Mouse (Mus musculus): ENCODE data around the gene Zfp772. TPM values are rescaled to one million over a fixed set of nuclear protein-coding genes. Genes with fewer than 3 reads are reported as not detected.
A peak's percentile ranks its signal among the peaks of the same experiment; 100 is the strongest.
"Not testable (repeated sequence)": the region's sequence is repeated elsewhere in the genome, so short reads cannot be mapped to it uniquely, and the experiment has no call there.

Zfp772 gene
- total RNA-seq (2021): 1 to 10 TPM; 7.6 to 9.1 TPM
- long read RNA-seq, transcript Zfp772-201 (5 exons, 2,777 nt): major isoform, 5 of 8 reads
- long read RNA-seq, partial matches to known transcripts: 1 of 8 reads
- long read RNA-seq, other reads (novel, unspliced or antisense): 2 of 8 reads

- peak; percentile 29 to 73 for DNase-seq (ENCODE audit: low spot score in 2 of 2)
These were observed at the start of gene Zfp772 for GRCm38 (mm10) chr7:7209313-7210151. Zfp772 (minus strand) TSS chr7:7209998.

- not testable (repeated sequence) for DNase-seq (ENCODE audit: low spot score in 2 of 2)
These were observed 37.4 kb upstream of the Zfp772 start, which contains the start of gene Vmn2r29 for GRCm38 (mm10) chr7:7247228-7247627. Vmn2r29 (minus strand) TSS chr7:7247328.

DNA sequence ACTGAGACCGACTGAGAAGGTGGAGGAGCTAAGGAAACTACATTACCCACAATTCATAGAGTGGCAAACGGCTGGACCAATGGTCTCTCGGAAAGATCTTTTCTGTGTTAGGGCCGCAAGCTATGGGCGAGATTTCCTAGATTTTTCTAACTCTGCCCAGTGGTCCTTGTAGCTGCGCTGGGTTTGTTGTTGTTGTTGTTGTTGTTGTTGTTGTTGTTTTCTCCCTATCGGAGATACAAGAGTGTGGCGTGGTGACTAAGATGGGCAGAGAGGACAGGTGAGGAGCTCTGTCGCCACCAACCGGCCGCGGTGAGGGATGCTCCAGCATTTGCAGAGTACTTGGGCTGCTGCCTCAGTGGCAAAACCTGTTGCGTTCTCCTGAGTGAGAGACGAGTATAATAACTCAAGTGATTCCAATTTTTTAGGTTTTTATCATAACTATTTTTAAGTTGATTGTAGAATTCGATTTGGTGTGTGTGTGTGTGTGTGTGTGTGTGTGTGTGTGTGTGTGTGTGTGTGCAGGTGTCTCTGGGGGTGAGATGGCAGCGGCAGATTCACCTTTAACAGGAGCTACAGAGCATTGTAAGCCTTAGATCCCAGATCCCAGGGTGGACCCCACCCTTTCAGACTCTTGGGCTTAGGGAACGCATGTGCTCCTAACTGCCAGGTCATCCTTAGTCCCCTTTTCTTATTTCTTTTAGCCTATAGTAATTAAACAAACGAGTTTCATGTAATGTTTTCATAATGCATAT, 21.4 kb downstream of the Zfp772 start:
- DNase-seq (ENCODE audit: low spot score in 2 of 2): peak; percentile 70 to 85

DNA sequence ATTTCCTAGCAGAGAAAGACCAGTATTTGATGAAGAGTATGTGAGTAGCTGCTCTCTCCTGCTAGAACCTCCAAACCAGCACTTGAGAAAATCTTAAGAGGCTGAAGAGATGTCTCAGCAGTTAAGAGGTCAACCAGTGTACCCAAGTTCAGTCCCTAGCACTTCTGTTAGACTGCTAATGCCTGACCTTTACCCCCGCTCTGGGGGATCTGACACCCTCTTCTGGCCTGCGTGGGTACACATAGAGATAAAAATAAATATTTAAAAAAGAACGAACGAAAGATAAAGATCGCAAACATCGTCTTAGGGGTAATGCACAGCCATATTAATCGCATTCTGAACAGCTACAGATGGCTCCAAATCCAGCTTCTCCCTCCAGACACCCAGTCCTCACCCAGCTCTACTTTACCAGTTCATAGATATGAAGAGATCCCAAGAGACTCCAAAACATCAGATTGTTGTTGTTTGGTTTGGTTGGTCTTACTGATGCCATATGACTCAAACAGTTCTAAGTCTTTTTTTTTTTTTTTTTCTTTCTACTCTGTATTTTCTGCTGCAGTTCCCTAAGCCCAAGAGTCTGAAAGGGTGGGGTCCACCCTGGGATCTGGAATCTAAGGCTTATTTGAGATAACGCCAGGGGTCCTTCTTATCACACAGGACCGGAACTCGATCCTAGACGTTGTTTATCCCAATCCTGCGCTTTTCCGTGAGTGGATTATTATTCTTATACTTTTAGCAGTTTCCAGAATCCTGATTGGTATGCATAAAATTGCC, 22.2 kb downstream of the Zfp772 start:
- DNase-seq (ENCODE audit: low spot score in 2 of 2): peak in 1 of 2 experiments; percentile 5

DNA sequence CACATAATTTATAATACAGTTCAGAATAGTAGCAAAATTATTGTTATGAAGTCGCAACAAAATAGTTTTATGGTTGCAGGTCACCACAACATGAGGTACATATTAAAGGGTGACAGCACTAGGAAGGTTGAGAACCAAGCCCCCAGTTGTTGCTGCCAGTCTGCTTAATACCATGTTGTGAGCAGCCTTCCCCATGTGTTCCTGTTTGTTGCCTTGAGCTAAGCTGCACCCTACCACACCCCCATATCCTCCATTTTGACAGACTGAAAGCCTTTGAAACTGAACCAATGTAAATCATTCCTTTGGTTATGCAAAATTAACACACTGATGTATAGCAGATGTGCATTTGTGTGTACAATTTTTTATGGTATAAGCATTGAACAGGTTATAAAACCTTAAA, 23.9 kb downstream of the Zfp772 start:
- no peak for DNase-seq (ENCODE audit: low spot score in 2 of 2)

DNA sequence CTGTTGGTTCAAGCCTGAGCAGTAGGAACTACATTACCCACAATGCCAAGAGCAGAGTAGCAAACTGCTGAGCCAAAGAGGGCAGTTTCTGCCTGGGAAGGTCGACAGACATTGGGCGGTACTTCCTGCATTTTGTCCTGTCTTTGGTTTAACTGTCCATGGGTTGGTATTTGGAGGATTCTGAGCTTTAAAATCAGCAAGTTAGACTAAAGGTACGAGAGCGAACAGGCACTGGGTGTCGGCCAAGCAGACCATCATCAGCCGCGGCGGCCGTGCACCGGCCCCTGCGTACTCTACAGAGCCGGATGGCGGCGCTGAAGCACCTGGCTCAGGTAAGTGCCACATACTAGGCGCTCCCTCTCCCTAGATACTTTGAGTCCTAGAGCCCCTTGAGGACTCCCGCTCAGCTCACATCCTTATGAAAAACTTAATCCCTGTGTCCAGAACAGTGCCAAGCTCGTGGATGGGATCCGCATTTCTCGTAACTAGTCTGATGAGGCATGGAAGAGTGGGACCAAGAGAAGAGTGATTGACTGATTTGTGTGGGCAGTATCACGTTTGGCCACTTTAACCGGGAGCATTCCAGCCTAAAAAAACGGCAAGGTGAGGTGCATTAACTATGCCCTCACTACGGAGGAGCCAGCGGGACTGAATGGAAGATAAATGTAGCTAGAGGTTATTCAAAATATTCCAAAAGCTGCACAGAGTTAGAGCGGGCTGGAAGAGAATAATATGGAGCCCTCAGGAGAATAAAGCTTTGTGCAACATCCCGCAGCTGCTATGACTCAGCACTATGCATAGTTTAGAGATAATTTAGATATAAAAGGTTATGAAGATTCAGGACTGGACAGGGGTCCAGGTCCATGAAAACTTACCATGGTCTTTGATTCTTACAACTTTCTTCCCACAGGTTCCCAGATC, 38.3 kb downstream of the Zfp772 start, which contains the start of gene Zfp418:
Zfp418 (plus strand) TSS at position 104 of the 921 bp plus-strand sequence.
- DNase-seq (ENCODE audit: low spot score in 2 of 2): peak; percentile 61 to 84

Other genes with a start within 250 kb of the Zfp772 start
- not detected for gene Aurkc, start 214.7 kb downstream of the Zfp772 start, total RNA-seq (2021)
- gene Zfp954, start 88.5 kb downstream of the Zfp772 start, total RNA-seq (2021): 10 to 100 TPM; 13.7 to 15.4 TPM
- 1 to 10 TPM; 2.8 to 2.9 TPM for gene Zfp773, start 73.2 kb downstream of the Zfp772 start, total RNA-seq (2021)
- gene Zfp418, start 38.7 kb downstream of the Zfp772 start, total RNA-seq (2021): 1 to 10 TPM; 7.6 to 9.4 TPM
- gene Vmn2r29, start 37.3 kb upstream of the Zfp772 start, total RNA-seq (2021): 1 to 10 TPM; 1.9 to 2.2 TPM
- 10 to 100 TPM in 1 of 2 experiments, 1 to 10 TPM in 1; 7.1 to 10.4 TPM for gene Gm45844, start 68.3 kb upstream of the Zfp772 start, total RNA-seq (2021)
- gene Clcn4, start 90.9 kb upstream of the Zfp772 start, total RNA-seq (2021): 100 to 1,000 TPM; 122 to 132 TPM
- under 1 TPM; 0.12 to 0.15 TPM for gene Vmn2r30, start 127.6 kb upstream of the Zfp772 start, total RNA-seq (2021)
- gene Gm45783, start 164.6 kb upstream of the Zfp772 start, total RNA-seq (2021): not detected
- gene Vmn2r31, start 189.7 kb upstream of the Zfp772 start, total RNA-seq (2021): not detected